Mouse (Mus musculus) liver, postnatal 0 days (tissue): ENCODE results near the gene Gp1ba.

Experiments used
- CTCF ChIP-seq: sonication (generic); IDR thresholded peaks from 2 replicates; pipeline ENCODE4 v1.5.1; 2016; ENCODE audit warnings: antibody characterized with exemption, low read depth
- EP300 ChIP-seq: IDR thresholded peaks from 2 replicates; pipeline ENCODE4 v1.6.1; 2016; ENCODE audit warnings: antibody characterized with exemption, low read depth, mild to moderate bottlenecking

DNA sequence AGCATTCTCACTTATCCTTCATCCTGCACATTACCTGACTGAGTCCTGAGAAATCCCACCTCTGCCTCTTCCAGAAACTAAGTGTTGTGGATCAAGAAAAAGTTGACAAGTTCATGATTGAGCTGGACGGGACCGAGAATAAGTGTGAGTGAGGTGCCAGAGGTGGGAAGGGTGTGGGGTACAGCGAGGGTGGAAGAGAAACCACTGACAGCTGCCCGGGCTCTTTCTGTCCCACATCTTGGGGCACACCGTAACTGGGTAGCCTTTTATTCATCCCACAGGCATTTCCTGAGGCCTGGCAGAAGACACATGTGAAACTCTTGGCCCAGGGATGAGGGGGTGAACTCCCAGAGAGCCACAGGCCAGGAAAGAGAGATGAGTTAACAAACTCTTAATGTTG, 19.6 kb downstream of the Gp1ba start:
- TF ChIP-seq CTCF (no peak), EP300 (no peak)
